Mouse (Mus musculus) small intestine, adult 10 weeks (tissue): ENCODE results near the gene Olah. TPM values are rescaled to one million over a fixed set of nuclear protein-coding genes. Genes with fewer than 3 reads are reported as not detected.

ENCODE experiments used
- polyA plus RNA-seq: library from polyadenylated mRNA; stranded (reverse); fragments of 350-450 nt; fragmentation: Illumina TruSeq; extraction: RNeasy Lipid Tissue Mini Kit (QIAGEN cat#74804); gene quantifications from one replicate; pipeline ENCODE4 v1.2.3, GENCODE M21; 2014; ENCODE audit warnings: low replicate concordance

The Olah gene
- polyA plus RNA-seq: not detected

DNA sequence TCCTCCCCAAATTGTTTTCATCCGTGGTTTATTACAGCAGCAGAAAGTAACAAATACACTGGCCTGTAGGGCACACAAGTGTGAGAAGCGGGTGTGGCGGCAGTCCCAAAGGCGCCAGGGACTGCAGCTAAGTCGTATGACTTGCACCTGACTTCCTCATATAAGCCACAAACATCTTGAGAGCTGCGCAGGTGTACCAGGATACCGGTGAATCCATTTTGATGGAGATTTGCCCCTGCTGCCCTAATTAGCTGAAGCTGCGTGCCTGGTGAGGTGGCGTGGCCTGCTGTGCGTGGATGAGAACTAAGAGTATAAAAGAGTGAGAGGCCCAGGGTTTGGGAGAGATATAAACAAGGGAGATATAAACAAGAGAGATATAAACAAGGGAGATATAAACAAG is at the start of gene Olah:
TSS of gene Olah (minus strand) at position 101 of the 400 bp plus-strand sequence.

GRCm38 (mm10) chr2:3423841-3424578 is 27.0 kb upstream of the Olah start, which contains the start of gene Dclre1c:
Gene Dclre1c (plus strand): TSS chr2:3424131.

GRCm38 (mm10) chr2:3422548-3422947 is 25.5 kb upstream of the Olah start, which contains the start of gene Meig1:
Gene Meig1 (minus strand): TSS chr2:3422648.

GRCm38 (mm10) chr2:3335611-3336301 is 61.3 kb downstream of the Olah start, which contains the start of gene Acbd7:
Gene Acbd7 (plus strand): TSS chr2:3336168.

GRCm38 (mm10) chr2:3332484-3333242 is 64.3 kb downstream of the Olah start, which contains the start of gene Rpp38:
Gene Rpp38 (minus strand): TSS chr2:3332643.

Other genes with a start within 250 kb of the Olah start
- gene Nmt2, start 113.0 kb downstream of the Olah start, polyA plus RNA-seq: 24.8 TPM
- 10.9 TPM for gene Rpp38, start 64.6 kb downstream of the Olah start, polyA plus RNA-seq
- not detected for gene Acbd7, start 61.0 kb downstream of the Olah start, polyA plus RNA-seq
- not detected for gene Meig1, start 25.4 kb upstream of the Olah start, polyA plus RNA-seq
- gene Dclre1c, start 26.9 kb upstream of the Olah start, polyA plus RNA-seq: 14.0 TPM
- gene Suv39h2, start 77.8 kb upstream of the Olah start, polyA plus RNA-seq: 6.9 TPM
- 1.8 TPM for gene Gm45902, start 115.6 kb upstream of the Olah start, polyA plus RNA-seq
- 47.7 TPM for gene Hspa14, start 115.6 kb upstream of the Olah start, polyA plus RNA-seq
- 0.82 TPM for gene Cdnf, start 115.8 kb upstream of the Olah start, polyA plus RNA-seq
- 83.4 TPM for gene Fam107b, start 173.3 kb upstream of the Olah start, polyA plus RNA-seq